Mouse (Mus musculus): ENCODE results near the gene Smn1.
"Not testable (repeated sequence)": the region's sequence is repeated elsewhere in the genome, so short reads cannot be mapped to it uniquely, and the experiment has no call there.

Smn1 gene

GRCm38 (mm10) chr13:100124423-100125257 lies at the start of gene Smn1:
Smn1 (plus strand) TSS chr13:100124852.
- DNase-seq (ENCODE audit: low read depth, low spot score) = peak; percentile 94

- DNase-seq (ENCODE audit: low read depth, low spot score) = no peak
These were observed 25.8 kb upstream of the Smn1 start for GRCm38 (mm10) chr13:100098808-100099207.

GRCm38 (mm10) chr13:100103052-100103658 lies 21.5 kb upstream of the Smn1 start:
- DNase-seq (ENCODE audit: low read depth, low spot score) = peak; percentile 7

- DNase-seq (ENCODE audit: low read depth, low spot score) = peak; percentile 96
These were observed 20.9 kb upstream of the Smn1 start, which contains the start of gene Bdp1 for GRCm38 (mm10) chr13:100103748-100104254. Bdp1 (minus strand) TSS chr13:100104070.

DNA sequence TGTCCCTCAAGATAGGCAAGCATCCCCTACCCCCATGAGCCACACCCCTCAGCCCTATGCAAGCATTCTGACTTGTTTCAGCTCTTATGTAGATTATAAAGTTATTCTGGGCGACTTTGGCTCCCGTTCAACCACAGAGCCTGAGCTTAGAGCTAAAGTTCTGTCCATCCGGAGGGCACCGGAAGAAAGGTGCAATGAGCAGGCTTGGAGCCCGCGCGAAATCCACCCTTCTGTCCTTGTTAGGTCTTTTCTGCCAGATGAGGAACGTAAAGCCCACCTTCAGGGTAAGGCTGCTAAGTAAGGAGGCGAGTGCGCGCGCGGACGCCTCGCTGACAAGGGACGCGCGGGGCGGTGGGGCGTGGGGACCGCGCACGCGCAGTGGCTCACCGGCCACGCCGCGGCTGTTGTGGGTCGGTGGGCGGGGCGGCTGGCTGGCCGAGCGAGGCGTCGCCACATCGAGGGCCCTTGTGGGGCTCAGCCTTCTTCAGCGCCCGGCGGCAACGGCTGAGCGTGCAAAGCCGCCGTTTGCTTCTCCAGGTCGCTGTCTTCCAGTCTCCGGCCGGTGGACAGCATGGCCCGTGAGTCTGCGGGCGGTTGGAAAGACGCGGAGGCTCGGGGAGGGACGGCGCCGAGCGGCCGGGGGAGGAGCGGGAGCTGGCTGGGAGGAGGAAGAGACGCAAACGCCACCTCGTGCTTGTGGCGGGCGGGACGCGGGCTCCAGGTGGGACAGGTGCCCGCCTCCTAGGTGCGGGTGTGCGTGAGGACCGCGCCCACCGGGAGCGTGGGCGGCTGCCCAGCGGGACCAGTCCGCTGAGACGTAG lies 16.8 kb upstream of the Smn1 start, which contains the start of gene Serf1:
Serf1 (plus strand) TSS at position 361 of the 821 bp plus-strand sequence.
- DNase-seq (ENCODE audit: low read depth, low spot score) = peak; percentile 82

- DNase-seq (ENCODE audit: low read depth, low spot score) = peak; percentile 22
These were observed 12.3 kb upstream of the Smn1 start for GRCm38 (mm10) chr13:100112218-100112972.

GRCm38 (mm10) chr13:100123970-100124369 lies 682 bp upstream of the Smn1 start:
- DNase-seq (ENCODE audit: low read depth, low spot score) = no peak

GRCm38 (mm10) chr13:100125258-100125643 lies 599 bp downstream of the Smn1 start:
- DNase-seq (ENCODE audit: low read depth, low spot score) = no peak

GRCm38 (mm10) chr13:100141646-100142314 lies 17.1 kb downstream of the Smn1 start:
- DNase-seq (ENCODE audit: low read depth, low spot score) = no peak

- DNase-seq (ENCODE audit: low read depth, low spot score) = no peak
These were observed 28.0 kb downstream of the Smn1 start for GRCm38 (mm10) chr13:100152659-100153058.

GRCm38 (mm10) chr13:100156624-100157023 lies 32.0 kb downstream of the Smn1 start:
- no peak for DNase-seq (ENCODE audit: low read depth, low spot score)

GRCm38 (mm10) chr13:100161171-100161870 lies 36.7 kb downstream of the Smn1 start:
- DNase-seq (ENCODE audit: low read depth, low spot score) = not testable (repeated sequence)

DNA sequence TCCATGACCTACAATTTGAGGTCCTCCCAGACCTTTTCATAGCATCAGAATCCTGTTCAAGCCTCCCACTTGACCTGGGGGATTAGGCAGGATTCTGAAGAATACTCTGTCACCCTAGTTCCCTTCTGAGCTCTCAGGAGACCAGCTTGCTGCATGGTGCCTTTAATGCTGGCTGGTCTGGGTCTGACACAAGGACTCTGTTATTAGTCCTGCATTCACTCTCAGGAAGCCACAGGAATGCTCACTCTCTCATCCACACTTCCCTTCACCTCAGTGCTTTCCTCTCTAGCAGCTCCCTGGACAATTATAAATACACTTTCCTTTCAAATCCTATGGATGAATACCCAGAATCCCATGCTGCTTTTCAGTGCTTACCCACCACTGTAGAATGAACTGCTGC lies 37.8 kb downstream of the Smn1 start:
- not testable (repeated sequence) for DNase-seq (ENCODE audit: low read depth, low spot score)

- not testable (repeated sequence) for DNase-seq (ENCODE audit: low read depth, low spot score)
These were observed 41.7 kb downstream of the Smn1 start for GRCm38 (mm10) chr13:100166378-100166777.

DNA sequence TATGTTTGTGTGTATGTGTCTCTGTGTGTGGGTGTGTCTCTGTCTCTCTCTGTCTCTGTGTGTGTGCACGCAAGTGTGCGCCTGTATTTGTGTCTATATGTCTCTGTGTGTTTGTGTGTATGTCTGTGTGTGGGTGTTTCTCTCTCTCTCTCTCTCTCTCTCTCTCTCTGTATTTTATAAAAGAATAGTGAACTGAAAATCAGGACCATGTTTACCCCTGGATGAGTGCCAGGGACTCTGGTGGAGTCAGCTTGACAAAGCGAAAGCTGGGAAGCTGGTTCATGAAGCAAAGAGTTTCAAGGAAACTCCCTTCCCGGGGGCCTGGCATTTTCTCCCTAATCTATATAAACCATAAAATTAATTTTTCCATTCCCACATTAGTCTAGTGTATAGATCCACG lies 49.7 kb downstream of the Smn1 start:
- not testable (repeated sequence) for DNase-seq (ENCODE audit: low read depth, low spot score)

DNA sequence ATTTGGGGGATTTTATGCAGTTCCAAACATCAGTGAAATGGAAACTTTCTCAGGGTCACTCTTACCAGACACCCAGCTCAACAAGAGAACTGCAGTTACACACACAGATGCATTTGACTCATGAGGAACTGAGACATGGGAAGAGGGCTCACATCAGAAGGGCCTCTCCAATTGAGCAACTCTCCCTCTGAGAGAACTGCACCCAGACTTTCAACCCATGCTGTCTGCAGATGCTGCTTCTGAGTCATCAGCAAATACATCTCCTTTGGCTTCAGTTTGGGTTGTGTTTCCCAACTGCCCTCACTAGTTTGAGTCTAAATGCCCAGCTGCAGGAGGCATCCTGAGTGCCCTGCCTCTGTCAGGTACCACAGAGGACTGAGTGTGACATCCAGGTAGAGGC lies 58.5 kb downstream of the Smn1 start:
- not testable (repeated sequence) for DNase-seq (ENCODE audit: low read depth, low spot score)

All from CD4-positive, CD25-positive, alpha-beta regulatory T cell, adult 2 months (primary cell).